Mouse (Mus musculus) neural tube, embryonic 13.5 days (tissue): ENCODE data around the gene Tspan3. TPM values are rescaled to one million over a fixed set of nuclear protein-coding genes. Genes with fewer than 3 reads are reported as not detected.
A peak's percentile ranks its signal among the peaks of the same experiment; 100 is the strongest.

ENCODE experiments used
- ATAC-seq: fragments of 200-750 bp; cut with Nextera tagmentation; 2 replicates; pipeline ENCODE4 v1.8.0; 2017; ENCODE audit warnings: low read depth, mild to moderate bottlenecking, moderate TSS enrichment, moderate library complexity
- H3K27ac ChIP-seq: fragments of 300-500 bp; sonication (generic); replicated peaks from 2 replicates; pipeline ENCODE4 v1.5.1; 2015; ENCODE audit warnings: moderate library complexity, mild to moderate bottlenecking, inconsistent platforms
- H3K27me3 ChIP-seq: fragments of 300-500 bp; sonication (generic); 2 replicates; pipeline ENCODE4 v1.6.1; 2015; ENCODE audit warnings: mild to moderate bottlenecking, inconsistent platforms
- H3K36me3 ChIP-seq: fragments of 300-500 bp; sonication (generic); 2 replicates; pipeline ENCODE4 v1.6.1; 2015; ENCODE audit warnings: mild to moderate bottlenecking, inconsistent platforms
- H3K4me1 ChIP-seq: fragments of 300-500 bp; sonication (generic); replicated peaks from 2 replicates; pipeline ENCODE4 v1.6.1; 2015; ENCODE audit warnings: inconsistent platforms
- H3K4me2 ChIP-seq: fragments of 300-500 bp; sonication (generic); 2 replicates; pipeline ENCODE4 v1.6.1; 2015; ENCODE audit warnings: inconsistent platforms, mild to moderate bottlenecking, moderate library complexity
- H3K4me3 ChIP-seq: fragments of 300-500 bp; sonication (generic); 2 replicates; pipeline ENCODE4 v1.5.1; 2015; ENCODE audit warnings: mild to moderate bottlenecking, inconsistent platforms
- H3K9ac ChIP-seq: fragments of 300-500 bp; sonication (generic); 2 replicates; pipeline ENCODE4 v1.6.1; 2015; ENCODE audit warnings: moderate library complexity, mild to moderate bottlenecking, inconsistent platforms
- H3K9me3 ChIP-seq: fragments of 300-500 bp; sonication (generic); 2 replicates; pipeline ENCODE4 v1.6.1; 2016; ENCODE audit warnings: inconsistent platforms
- WGBS: fragments of 180-500 bp; shearing (Covaris S2); methylation state at CpG from one replicate; pipeline ENCODE4 v1.1.7; 2015; 5-methylcytosine and 5-hydroxymethylcytosine counted together
- polyA plus RNA-seq: library from polyadenylated mRNA; unstranded; fragments of >200 nt; fragmentation: Nextera tagmentation; extraction: Ambion mirVana; gene quantifications from 2 replicates; pipeline ENCODE4 v1.2.1, GENCODE M21; 2015

Tspan3 gene
- polyA plus RNA-seq, 1 experiment from 2014 or later = 602 TPM

DNA sequence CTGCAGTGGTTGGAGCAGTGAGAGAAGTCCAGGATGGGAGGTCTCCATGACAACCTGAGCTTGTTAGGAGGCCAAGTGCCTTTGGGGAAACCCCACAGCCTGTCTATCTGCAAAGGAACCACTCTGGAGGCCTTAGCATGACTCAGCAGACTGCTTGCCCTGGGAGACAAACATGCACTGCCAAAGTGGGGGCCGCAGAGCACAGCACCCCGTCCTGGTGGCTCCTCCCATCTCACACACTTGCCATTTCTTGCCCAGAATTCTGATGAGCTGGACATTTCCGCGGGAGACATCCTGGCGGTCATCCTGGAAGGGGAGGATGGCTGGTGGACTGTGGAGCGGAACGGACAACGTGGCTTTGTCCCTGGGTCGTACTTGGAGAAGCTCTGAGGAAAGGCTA is 36.9 kb downstream of the Tspan3 start:
- no peak overlapping the region for H3K9ac ChIP-seq
- no peaks in the 10 kb centered on the region for H3K9me3 ChIP-seq
- no peak overlapping the region for H3K4me2 ChIP-seq
- peaks cover 6% of the 10 kb centered on the region; the same call in 1 of the 2 replicates for H3K4me1 ChIP-seq
- ATAC-seq = no peak
- H3K27me3 ChIP-seq = no peaks in the 10 kb centered on the region
- WGBS = 86% methylated on average over 9 of the region's 9 CpGs
- H3K27ac ChIP-seq = no peak overlapping the region
- H3K36me3 ChIP-seq = peaks cover 58% of the 10 kb centered on the region
- H3K4me3 ChIP-seq = no peak overlapping the region

DNA sequence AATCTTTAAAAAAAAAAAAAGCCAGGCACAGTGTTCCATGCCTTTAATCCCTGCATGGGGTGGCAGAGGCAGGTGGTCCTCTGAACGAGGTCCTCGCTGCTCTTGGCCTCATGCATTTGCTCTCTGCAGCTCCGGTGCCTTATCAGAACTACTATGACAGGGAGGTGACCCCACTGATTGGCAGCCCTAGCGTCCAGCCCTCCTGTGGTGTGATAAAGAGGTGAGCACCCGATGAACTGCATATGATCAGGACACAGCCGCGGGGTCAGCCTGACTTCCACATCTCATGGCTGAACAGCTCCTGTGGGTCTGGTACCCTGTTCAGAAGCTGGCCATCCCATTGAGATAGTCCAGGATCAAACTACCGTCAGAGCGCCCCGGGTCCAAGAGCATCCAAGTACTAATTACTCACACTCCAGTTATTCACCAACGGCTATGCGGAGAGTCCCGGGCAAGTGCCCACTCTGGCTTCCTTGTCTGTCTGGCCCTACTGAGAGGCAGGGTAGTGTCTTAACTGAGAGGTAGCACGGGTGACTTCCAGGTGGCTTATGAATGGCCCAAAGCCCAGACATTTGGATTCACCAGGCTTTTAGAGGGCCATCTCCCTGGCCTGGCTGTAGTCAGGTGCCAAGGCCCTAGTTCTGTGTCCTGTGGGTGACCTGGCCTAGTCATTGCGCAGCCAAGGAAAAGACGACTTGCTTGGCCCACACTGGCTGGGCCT is 38.7 kb downstream of the Tspan3 start:
- WGBS = 88% methylated on average over 16 of the region's 16 CpGs
- Histone ChIP-seq H3K4me3 (no peak overlapping the region), H3K4me2 (no peak overlapping the region), H3K27ac (no peak overlapping the region), H3K27me3 (no peaks in the 10 kb centered on the region), H3K4me1 (peaks cover 11% of the 10 kb centered on the region; the same call in 1 of the 2 replicates), H3K9me3 (no peaks in the 10 kb centered on the region), H3K36me3 (peaks cover 42% of the 10 kb centered on the region), H3K9ac (no peak overlapping the region)
- no peak for ATAC-seq

DNA sequence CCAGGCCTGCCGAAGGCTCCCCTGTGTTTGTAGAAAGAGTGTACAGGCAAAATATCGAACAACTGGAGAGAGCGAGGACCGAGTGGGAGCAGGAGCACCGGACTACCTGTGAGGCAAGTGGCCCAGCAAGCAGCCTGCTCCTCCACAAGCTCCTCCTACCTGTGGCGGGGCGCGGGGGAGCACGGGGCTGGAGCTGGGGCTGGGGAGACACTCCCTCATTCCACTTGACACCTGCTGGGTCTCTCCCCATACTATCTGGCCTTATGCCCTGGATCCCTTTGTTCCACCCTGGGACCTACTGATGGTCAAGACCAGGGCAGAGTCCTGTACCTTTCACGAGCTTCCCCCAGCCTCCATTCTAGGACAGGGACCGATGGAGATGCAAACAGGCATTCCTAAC is 40.7 kb downstream of the Tspan3 start:
- WGBS = 36% methylated on average over 11 of the region's 11 CpGs
- Histone ChIP-seq H3K4me1 (peaks cover 19% of the 10 kb centered on the region), H3K27me3 (no peaks in the 10 kb centered on the region), H3K36me3 (peaks cover 21% of the 10 kb centered on the region), H3K4me2 (no peak overlapping the region), H3K4me3 (no peak overlapping the region), H3K27ac (no peak overlapping the region), H3K9me3 (no peaks in the 10 kb centered on the region), H3K9ac (no peak overlapping the region)
- ATAC-seq = no peak

DNA sequence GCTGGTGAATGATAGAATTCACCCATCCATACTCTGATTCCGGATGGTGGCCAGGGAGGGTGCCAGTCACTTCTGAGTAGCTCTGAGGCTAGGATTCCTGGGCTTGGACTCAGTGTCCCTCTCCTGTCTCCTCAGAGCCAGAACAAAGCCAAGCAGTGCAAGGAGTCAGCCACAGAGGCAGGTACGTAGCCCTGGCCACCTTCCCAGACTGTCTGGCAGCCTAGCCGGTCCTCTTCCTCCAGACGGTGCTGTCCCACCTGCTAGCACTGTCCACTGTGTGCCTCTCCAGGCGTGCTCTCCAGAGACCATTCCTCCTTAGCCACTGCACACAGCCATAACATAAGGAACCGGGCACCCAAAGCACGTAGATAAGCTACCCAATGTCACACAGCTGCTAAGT is 41.7 kb downstream of the Tspan3 start:
- H3K9ac ChIP-seq = no peak overlapping the region
- 79% methylated on average over 7 of the region's 7 CpGs for WGBS

DNA sequence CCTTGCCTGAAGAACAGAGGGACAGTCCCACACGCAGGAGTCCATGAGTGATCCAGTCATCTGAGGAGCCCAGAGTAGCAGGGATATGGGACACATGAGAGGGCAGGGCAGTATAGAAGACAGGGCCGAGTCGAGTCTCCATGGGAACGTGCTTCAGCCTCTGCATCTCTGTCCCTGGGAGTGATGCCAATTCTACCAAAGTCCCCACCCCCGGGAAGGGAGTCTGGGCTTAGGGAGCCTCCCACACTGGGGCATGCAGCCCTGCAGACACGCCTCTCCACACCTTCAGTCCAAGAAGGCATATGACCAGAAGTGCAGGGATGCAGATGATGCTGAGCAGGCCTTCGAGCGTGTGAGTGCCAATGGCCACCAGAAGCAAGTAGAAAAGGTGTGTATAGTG is 42.3 kb downstream of the Tspan3 start:
- 59% methylated on average over 8 of the region's 8 CpGs for WGBS
- no peak overlapping the region for H3K4me3 ChIP-seq

More for the DNA sequence above, 41.7 kb downstream of the Tspan3 start:
- Histone ChIP-seq H3K36me3 (peaks cover 12% of the 10 kb centered on the region), H3K4me2 (no peak overlapping the region), H3K27ac (no peak overlapping the region), H3K27me3 (no peaks in the 10 kb centered on the region), H3K4me3 (no peak overlapping the region), H3K9me3 (no peaks in the 10 kb centered on the region), H3K4me1 (peaks cover 26% of the 10 kb centered on the region)
- ATAC-seq = no peak

DNA sequence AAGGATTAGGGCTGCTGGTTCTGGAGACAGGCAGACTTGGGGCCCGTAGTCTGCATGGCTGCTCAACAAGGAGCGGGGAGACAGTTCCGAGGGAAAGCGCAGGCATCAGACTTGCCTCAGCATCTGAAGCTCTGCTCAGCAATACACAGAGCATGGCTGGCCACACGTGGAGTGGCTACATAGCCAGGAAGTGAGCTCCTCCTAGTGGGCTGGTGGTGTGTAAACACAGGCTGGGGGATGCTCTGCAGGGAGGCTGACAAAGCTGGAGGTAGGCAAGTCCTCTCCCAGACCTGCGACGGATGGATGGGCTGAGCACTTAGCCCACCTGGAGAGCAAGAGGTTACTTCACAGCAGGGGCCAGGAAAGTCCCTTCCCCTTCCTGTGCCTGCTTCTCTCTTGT is 44.2 kb downstream of the Tspan3 start:
- 28% methylated on average over 7 of the region's 7 CpGs for WGBS
- Histone ChIP-seq H3K27ac (no peak overlapping the region; the same call in 1 of the 2 replicates), H3K4me1 (peaks cover 31% of the 10 kb centered on the region), H3K4me2 (0 out of 2 replicates have a peak overlapping the region, but pooled peaks have one; percentile 20), H3K9me3 (no peaks in the 10 kb centered on the region), H3K27me3 (no peaks in the 10 kb centered on the region), H3K36me3 (no peaks in the 10 kb centered on the region), H3K4me3 (no peak overlapping the region), H3K9ac (no peak overlapping the region)
- ATAC-seq = 0 out of 2 replicates have a peak, but pooled peaks have one; percentile 34

More for the DNA sequence above, 42.3 kb downstream of the Tspan3 start:
- no peak overlapping the region for H3K9ac ChIP-seq
- H3K36me3 ChIP-seq = peaks cover 5% of the 10 kb centered on the region
- peaks cover 31% of the 10 kb centered on the region for H3K4me1 ChIP-seq
- H3K27ac ChIP-seq = no peak overlapping the region
- H3K9me3 ChIP-seq = no peaks in the 10 kb centered on the region
- no peaks in the 10 kb centered on the region for H3K27me3 ChIP-seq
- 0 out of 2 replicates have a peak, but pooled peaks have one; percentile 8 for ATAC-seq
- no peak overlapping the region for H3K4me2 ChIP-seq

DNA sequence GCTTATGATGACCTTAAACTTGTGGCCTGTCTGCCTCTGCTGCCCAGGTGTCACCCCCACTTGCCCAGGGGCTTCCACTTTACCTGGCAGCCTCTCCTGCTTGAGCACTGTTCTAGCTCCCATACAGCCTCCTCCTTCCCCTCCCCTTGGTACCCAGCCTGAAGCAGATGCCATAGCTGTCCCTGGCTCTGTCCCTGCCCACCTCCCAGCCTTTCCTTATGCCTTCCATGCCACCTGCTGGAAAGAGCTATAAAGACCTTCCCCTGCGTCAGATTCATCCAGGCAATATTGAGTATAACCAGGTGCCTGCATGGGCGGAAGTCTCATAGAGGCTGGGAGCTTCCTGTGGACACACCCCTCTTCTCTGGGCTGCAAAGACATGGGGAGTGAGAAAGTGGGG is 45.6 kb downstream of the Tspan3 start:
- no peaks in the 10 kb centered on the region for H3K27me3 ChIP-seq
- ATAC-seq = no peak
- H3K9me3 ChIP-seq = no peaks in the 10 kb centered on the region
- H3K9ac ChIP-seq = no peak overlapping the region
- peaks cover 31% of the 10 kb centered on the region for H3K4me1 ChIP-seq
- no peaks in the 10 kb centered on the region for H3K36me3 ChIP-seq
- no peak overlapping the region for H3K27ac ChIP-seq
- H3K4me2 ChIP-seq = no peak overlapping the region
- H3K4me3 ChIP-seq = no peak overlapping the region
- WGBS = 63% methylated on average over 2 of the region's 2 CpGs

DNA sequence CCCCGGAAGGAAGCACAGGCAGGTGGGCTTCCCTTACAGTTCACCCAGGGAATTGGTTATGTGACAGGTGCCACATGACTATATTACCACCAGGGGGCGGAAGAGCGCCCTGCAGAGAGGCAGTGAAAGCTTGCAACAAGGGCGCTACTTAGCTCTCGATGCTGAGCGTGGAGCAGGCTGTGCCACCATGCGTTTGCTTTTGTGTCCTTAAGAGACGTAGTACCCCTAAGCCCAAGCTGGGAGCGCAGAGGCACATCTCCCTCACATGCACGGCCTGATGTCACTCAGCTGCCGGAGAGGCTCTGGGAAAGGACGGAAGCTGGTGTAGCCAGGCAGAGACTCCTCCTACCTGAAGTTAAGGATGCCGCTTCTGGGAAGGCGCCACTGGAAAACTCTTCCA is 46.7 kb downstream of the Tspan3 start:
- WGBS = 4% methylated on average over 14 of the region's 14 CpGs
- peak overlapping the region; percentile 65 for H3K4me2 ChIP-seq
- H3K4me3 ChIP-seq = peak overlapping the region; percentile 32
- no peak overlapping the region for H3K27ac ChIP-seq
- no peaks in the 10 kb centered on the region for H3K36me3 ChIP-seq
- no peaks in the 10 kb centered on the region for H3K27me3 ChIP-seq
- peak; percentile 32; the same call in 1 of the 2 replicates for ATAC-seq
- no peaks in the 10 kb centered on the region for H3K9me3 ChIP-seq
- peaks cover 27% of the 10 kb centered on the region for H3K4me1 ChIP-seq
- peak overlapping the region; percentile 60 for H3K9ac ChIP-seq

DNA sequence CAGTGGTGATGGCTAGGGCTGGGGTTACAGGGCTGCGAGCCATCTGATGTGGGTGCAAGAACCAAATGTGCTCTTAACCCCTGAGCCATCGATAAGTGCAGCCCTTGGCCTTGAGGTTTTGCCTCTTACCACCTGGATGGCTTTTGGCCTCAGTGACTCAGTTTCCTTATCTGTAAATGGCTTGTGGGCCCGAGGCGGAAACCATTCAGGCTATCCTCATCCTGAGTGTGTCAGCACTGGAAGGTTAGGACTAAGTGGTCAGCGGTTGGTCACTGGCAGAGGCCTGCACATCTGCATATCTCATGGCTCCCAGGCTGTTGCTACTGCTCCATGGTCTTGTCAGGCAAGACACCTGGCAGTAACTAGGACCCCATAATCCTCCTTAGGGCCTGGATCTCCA is 47.2 kb downstream of the Tspan3 start:
- H3K27ac ChIP-seq = no peak overlapping the region
- H3K9me3 ChIP-seq = no peaks in the 10 kb centered on the region
- no peak overlapping the region for H3K9ac ChIP-seq
- no peak overlapping the region for H3K4me2 ChIP-seq
- no peak; the same call in 1 of the 2 replicates for ATAC-seq
- no peaks in the 10 kb centered on the region for H3K36me3 ChIP-seq
- 78% methylated on average over 5 of the region's 5 CpGs for WGBS
- peaks cover 23% of the 10 kb centered on the region for H3K4me1 ChIP-seq
- H3K27me3 ChIP-seq = no peaks in the 10 kb centered on the region
- no peak overlapping the region for H3K4me3 ChIP-seq

DNA sequence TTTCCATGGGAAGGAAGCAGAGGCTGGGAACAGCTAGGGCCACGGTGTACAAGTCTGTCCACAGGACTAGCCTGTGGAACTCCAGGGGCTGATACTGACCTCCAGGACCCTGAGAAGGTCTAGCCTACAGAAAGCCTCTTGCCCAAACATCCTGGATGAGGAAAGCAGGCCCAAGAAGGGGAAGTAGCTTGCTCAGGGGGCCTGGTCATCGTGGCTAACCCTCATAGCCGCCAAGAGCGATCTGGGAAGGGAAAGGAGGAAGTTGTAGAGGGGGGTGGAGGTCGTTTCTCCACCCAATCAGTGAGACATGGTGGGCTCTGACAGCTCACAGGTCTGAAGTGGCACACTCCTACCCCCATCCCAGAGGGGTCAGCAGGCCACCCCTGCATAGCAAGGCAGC is 57.1 kb downstream of the Tspan3 start:
- H3K36me3 ChIP-seq = no peaks in the 10 kb centered on the region
- no peak overlapping the region for H3K27ac ChIP-seq
- H3K4me1 ChIP-seq = no peaks in the 10 kb centered on the region
- H3K9me3 ChIP-seq = no peaks in the 10 kb centered on the region
- H3K27me3 ChIP-seq = no peaks in the 10 kb centered on the region
- H3K9ac ChIP-seq = no peak overlapping the region
- H3K4me3 ChIP-seq = no peak overlapping the region
- no peak for ATAC-seq
- no peak overlapping the region for H3K4me2 ChIP-seq
- WGBS = 85% methylated on average over 5 of the region's 5 CpGs

DNA sequence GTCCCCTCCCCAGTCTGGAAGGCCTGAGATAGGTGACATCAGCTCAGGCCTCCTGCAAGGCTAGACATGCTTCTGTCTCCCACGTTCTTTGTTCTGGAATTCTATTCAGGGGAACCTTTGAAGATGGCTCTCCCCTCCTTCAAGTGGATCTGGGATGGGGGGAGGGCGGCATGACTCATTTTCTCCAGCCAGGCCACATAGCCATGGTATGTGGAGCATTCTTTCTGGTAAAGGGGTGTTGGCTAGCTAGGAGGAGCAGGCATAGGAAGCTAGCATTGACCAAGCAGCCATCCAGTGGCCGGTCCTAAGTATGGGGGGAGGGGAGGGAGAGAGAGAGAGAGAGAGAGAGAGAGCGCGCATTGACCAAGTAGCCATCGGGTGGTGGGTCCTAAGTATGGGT is 57.8 kb downstream of the Tspan3 start:
- Histone ChIP-seq H3K4me1 (no peaks in the 10 kb centered on the region), H3K4me2 (no peak overlapping the region), H3K4me3 (no peak overlapping the region), H3K27ac (no peak overlapping the region), H3K9me3 (no peaks in the 10 kb centered on the region), H3K27me3 (no peaks in the 10 kb centered on the region), H3K36me3 (no peaks in the 10 kb centered on the region), H3K9ac (no peak overlapping the region)
- 84% methylated on average over 6 of the region's 6 CpGs for WGBS
- no peak for ATAC-seq

DNA sequence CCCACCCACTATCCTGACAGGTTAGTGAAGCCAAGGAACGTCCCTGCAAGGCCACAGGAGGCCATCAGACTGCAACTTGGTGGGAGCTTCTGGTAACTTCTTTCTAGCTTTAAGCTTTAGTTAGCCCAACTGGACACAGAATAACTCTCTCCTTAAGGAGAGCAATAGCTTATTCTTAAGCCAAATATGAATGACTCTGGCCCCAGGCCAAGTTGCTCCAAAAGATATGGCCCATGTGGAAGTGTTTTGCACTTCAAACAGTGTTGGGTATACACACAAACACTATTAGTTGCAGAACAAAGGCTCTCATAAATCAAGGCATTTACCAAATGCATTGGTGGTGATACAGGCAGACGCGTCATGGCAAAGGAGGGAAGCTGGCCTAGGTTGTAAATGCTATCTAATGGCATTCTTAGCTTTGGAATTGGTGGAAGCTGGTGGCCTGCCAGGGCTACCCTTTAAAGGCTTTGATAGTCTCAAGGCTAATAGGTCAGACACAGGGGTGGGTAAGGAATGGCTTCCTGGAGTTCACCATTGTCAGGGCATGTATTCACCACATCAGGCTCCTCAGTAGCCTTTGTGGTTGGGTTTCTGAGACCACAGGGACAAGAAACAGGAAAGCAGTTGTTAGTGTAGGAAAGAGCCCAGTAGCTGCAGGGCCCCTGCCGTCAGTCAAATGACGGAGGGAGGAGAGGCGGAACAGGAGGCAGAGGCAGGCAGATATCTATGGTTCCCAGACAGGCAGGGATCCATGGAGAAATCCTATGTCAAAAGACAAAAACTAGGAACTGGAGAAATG is 58.8 kb downstream of the Tspan3 start:
- Histone ChIP-seq H3K4me3 (no peak overlapping the region), H3K27ac (no peak overlapping the region), H3K9me3 (no peaks in the 10 kb centered on the region), H3K9ac (no peak overlapping the region), H3K4me2 (no peak overlapping the region), H3K36me3 (no peaks in the 10 kb centered on the region), H3K27me3 (no peaks in the 10 kb centered on the region), H3K4me1 (no peaks in the 10 kb centered on the region)
- WGBS = 36% methylated on average over 6 of the region's 6 CpGs
- no peak for ATAC-seq
